8 mouse cellular contexts compared by ENCODE assay signal in genomic region chr3:146150560-146150959, GRCm38 (mm10). TPM values are rescaled to one million over a fixed set of nuclear protein-coding genes. Genes with fewer than 3 reads are reported as not detected.
DNase-seq lines count a peak whose midpoint lies in the region; ATAC-seq and TF ChIP-seq lines count a peak whose summit lies in the region.

No protein-coding gene starts in this region.

- TF ChIP-seq CTCF in MEL (IDR thresholded peaks at IDR 0.05 in 2 of 3, conservative IDR thresholded peaks at IDR 0.05 in 1 of 3; ENCODE audit: control insufficient read depth in 1 of 3, insufficient read depth in 1 of 3, low read depth in 2 of 3, low read length in 3 of 3, poor library complexity in 1 of 3, severe bottlenecking in 1 of 3): no peak

- H3K79me2 ChIP-seq in MEL (ENCODE audit: control insufficient read depth, insufficient read depth, low read length, poor library complexity): no peaks in the 10 kb centered on the region

- no peaks in the 10 kb centered on the region for H3K9me3 ChIP-seq in MEL (replicated peaks; ENCODE audit: insufficient read depth, low read length)
- H3K9me3 ChIP-seq in embryonic facial prominence, embryonic 14.5 days (ENCODE audit: control insufficient read depth, low read length): no peaks in the 10 kb centered on the region
- no peaks in the 10 kb centered on the region for H3K9me3 ChIP-seq in intestine, embryonic 16.5 days (ENCODE audit: control insufficient read depth, low read length)
- no peaks in the 10 kb centered on the region for H3K9me3 ChIP-seq in neural tube, embryonic 15.5 days (replicated peaks)

- TF ChIP-seq RAD21 in MEL (IDR thresholded peaks at IDR 0.05; ENCODE audit: low read depth, low read length): no peak

- no peak for TF ChIP-seq POLR2A in MEL (IDR thresholded peaks at IDR 0.05; ENCODE audit: control insufficient read depth in 1 of 2, insufficient read depth in 1 of 2, low read depth in 1 of 2, low read length in 2 of 2, poor library complexity in 1 of 2)

- no peak overlapping the region for H3K9ac ChIP-seq in MEL (ENCODE audit: control insufficient read depth, low read depth, low read length, poor library complexity, severe bottlenecking)
- H3K9ac ChIP-seq in embryonic facial prominence, embryonic 14.5 days (ENCODE audit: low read depth, low read length): peak overlapping the region; percentile 59; the same call in 1 of the 2 replicates
- peak overlapping the region; percentile 68 for H3K9ac ChIP-seq in intestine, embryonic 16.5 days (ENCODE audit: low read depth, low read length)
- H3K9ac ChIP-seq in neural tube, embryonic 15.5 days (replicated peaks): peak overlapping the region; percentile 41; the same call in 1 of the 2 replicates

- no peak for ATAC-seq in embryonic facial prominence, embryonic 14.5 days (ENCODE audit: low read depth)
- peak; percentile 72 for ATAC-seq in intestine, embryonic 16.5 days
- ATAC-seq in neural tube, embryonic 15.5 days (ENCODE audit: low FRiP score): no peak

- no peak overlapping the region for H3K27ac ChIP-seq in MEL (ENCODE audit: control insufficient read depth, low read depth, low read length)
- no peak overlapping the region for H3K27ac ChIP-seq in embryonic facial prominence, embryonic 14.5 days (replicated peaks; ENCODE audit: low read depth, low read length)
- peak overlapping the region; percentile 80 for H3K27ac ChIP-seq in intestine, embryonic 16.5 days (ENCODE audit: low read length)
- H3K27ac ChIP-seq in neural tube, embryonic 15.5 days (replicated peaks): no peak overlapping the region

- H3K36me3 ChIP-seq in MEL (ENCODE audit: control insufficient read depth in 1 of 2, insufficient read depth in 2 of 2, low read length in 2 of 2): peaks cover 0 to 2% of the 10 kb centered on the region in 2 experiments; a peak in 2 of 4 replicates
- no peaks in the 10 kb centered on the region for H3K36me3 ChIP-seq in embryonic facial prominence, embryonic 14.5 days (ENCODE audit: control insufficient read depth, insufficient read depth, low read length)
- no peaks in the 10 kb centered on the region for H3K36me3 ChIP-seq in intestine, embryonic 16.5 days (ENCODE audit: control insufficient read depth, insufficient read depth, low read length)
- H3K36me3 ChIP-seq in neural tube, embryonic 15.5 days: no peaks in the 10 kb centered on the region

- H3K4me3 ChIP-seq in MEL (ENCODE audit: control insufficient read depth in 1 of 2, insufficient read depth in 1 of 2, low read depth in 2 of 2, low read length in 2 of 2): peak overlapping the region; percentile 58 to 63; a peak in 2 of 4 replicates
- peak overlapping the region; percentile 44 for H3K4me3 ChIP-seq in embryonic facial prominence, embryonic 14.5 days (ENCODE audit: low read depth, low read length)
- peak overlapping the region; percentile 56 for H3K4me3 ChIP-seq in intestine, embryonic 16.5 days (ENCODE audit: low read length)
- H3K4me3 ChIP-seq in neural tube, embryonic 15.5 days (replicated peaks): peak overlapping the region; percentile 41; the same call in 1 of the 2 replicates

- 22% methylated on average over 11 of the region's 11 CpGs for WGBS in embryonic facial prominence, embryonic 14.5 days
- 13% methylated on average over 11 of the region's 11 CpGs for WGBS in intestine, embryonic 16.5 days
- 15% methylated on average over 11 of the region's 11 CpGs for WGBS in neural tube, embryonic 15.5 days

- no peaks in the 10 kb centered on the region; a peak in 1 of 4 replicates for H3K27me3 ChIP-seq in MEL (ENCODE audit: control insufficient read depth in 1 of 2, insufficient read depth in 2 of 2, low read length in 2 of 2)
- peaks cover 30% of the 10 kb centered on the region for H3K27me3 ChIP-seq in embryonic facial prominence, embryonic 14.5 days (replicated peaks; ENCODE audit: control insufficient read depth, insufficient read depth, low read length)
- H3K27me3 ChIP-seq in intestine, embryonic 16.5 days (replicated peaks; ENCODE audit: control insufficient read depth, insufficient read depth, low read length): no peaks in the 10 kb centered on the region
- H3K27me3 ChIP-seq in neural tube, embryonic 15.5 days (replicated peaks): peaks cover 27% of the 10 kb centered on the region

- DNase-seq in MEL (ENCODE audit: low read depth, low spot score): no peak
- peak; percentile 29 for DNase-seq in embryonic facial prominence, embryonic 14.5 days (ENCODE audit: low spot score)
- peak; percentile 17 to 20 for DNase-seq in lung, adult 18-20 months
- DNase-seq in urinary bladder, postnatal 36 days (ENCODE audit: low spot score in 2 of 2): no peak
- DNase-seq in cerebellum, adult 8-10 months: no peak
- no peak for DNase-seq in adrenal gland, adult 18-20 months (ENCODE audit: low spot score in 2 of 2)

- TF ChIP-seq EP300 in MEL (IDR thresholded peaks at IDR 0.05; ENCODE audit: low read depth in 1 of 2, low read length in 2 of 2): no peak

- peaks cover 6 to 7% of the 10 kb centered on the region in 2 experiments for H3K4me1 ChIP-seq in MEL (ENCODE audit: control insufficient read depth in 1 of 2, insufficient read depth in 2 of 2, low read length in 2 of 2)
- H3K4me1 ChIP-seq in embryonic facial prominence, embryonic 14.5 days (ENCODE audit: control insufficient read depth, insufficient read depth, low read length): peaks cover 10% of the 10 kb centered on the region
- H3K4me1 ChIP-seq in intestine, embryonic 16.5 days (ENCODE audit: control insufficient read depth, insufficient read depth, low read length): peaks cover 7% of the 10 kb centered on the region; the same call in 1 of the 2 replicates
- H3K4me1 ChIP-seq in neural tube, embryonic 15.5 days: peaks cover 15% of the 10 kb centered on the region

- H3K4me2 ChIP-seq in embryonic facial prominence, embryonic 14.5 days (ENCODE audit: low read depth, low read length): peak overlapping the region; percentile 92
- H3K4me2 ChIP-seq in intestine, embryonic 16.5 days (ENCODE audit: low read depth, low read length): peak overlapping the region; percentile 98
- H3K4me2 ChIP-seq in neural tube, embryonic 15.5 days: peak overlapping the region; percentile 92

TF ChIP-seq in MEL, 35 proteins besides CTCF, POLR2A, EP300 and RAD21:
- TF ChIP-seq GATA1 (IDR thresholded peaks at IDR 0.05; ENCODE audit: low read depth, low read length): no peak
- no peak for TF ChIP-seq MAX (IDR thresholded peaks at IDR 0.05; ENCODE audit: low read length)
- TF ChIP-seq MXI1 (IDR thresholded peaks at IDR 0.05; ENCODE audit: low read depth, low read length): no peak

RNA-seq across cellular contexts. Expression of gene Mcoln2, which starts 0.9 kb away (rescaled TPM):
- 0.42 and 0.65 TPM in 2 replicates for total RNA-seq in MEL (2012; rRNA removed)
- under 1 TPM in 1 of 2 experiments, not detected in 1; 0.10 TPM for polyA plus RNA-seq in MEL (2012; ENCODE audit: insufficient read depth in 1 of 2, insufficient read length in 2 of 2, low read depth in 1 of 2, low replicate concordance in 2 of 2, missing spikeins in 1 of 2)
- 0.97 and 1.6 TPM in 2 replicates for polyA plus RNA-seq in embryonic facial prominence, embryonic 14.5 days (2014; fragmentation: Nextera tagmentation; extraction: Ambion mirVana)
- 8.1 and 8.8 TPM in 2 replicates for polyA plus RNA-seq in intestine, embryonic 16.5 days (2015; fragmentation: Nextera tagmentation; extraction: Ambion mirVana)
- 0.37 and 2.3 TPM in 2 replicates for polyA plus RNA-seq in neural tube, embryonic 15.5 days (2015; fragmentation: Nextera tagmentation; extraction: Ambion mirVana)
- under 1 TPM in 1 of 2 experiments, not detected in 1; 0.35 TPM for total RNA-seq in adrenal gland, adult 18-20 months (2021)

RNA-seq across cellular contexts. Expression of gene Mcoln3, which starts 33.3 kb away (rescaled TPM):
- not detected in 2 replicates for total RNA-seq in MEL (2012; rRNA removed)
- not detected for polyA plus RNA-seq in MEL (2012; ENCODE audit: insufficient read depth in 1 of 2, insufficient read length in 2 of 2, low read depth in 1 of 2, low replicate concordance in 2 of 2, missing spikeins in 1 of 2)
- polyA plus RNA-seq in embryonic facial prominence, embryonic 14.5 days (2014; fragmentation: Nextera tagmentation; extraction: Ambion mirVana): 7.1 and 7.9 TPM in 2 replicates
- polyA plus RNA-seq in intestine, embryonic 16.5 days (2015; fragmentation: Nextera tagmentation; extraction: Ambion mirVana): 74.3 and 102 TPM in 2 replicates
- 0.27 and 0.66 TPM in 2 replicates for polyA plus RNA-seq in neural tube, embryonic 15.5 days (2015; fragmentation: Nextera tagmentation; extraction: Ambion mirVana)
- not detected for total RNA-seq in adrenal gland, adult 18-20 months (2021)

RNA-seq across cellular contexts. Expression of gene Wdr63, which starts 42.6 kb away (rescaled TPM):
- not detected in 2 replicates for total RNA-seq in MEL (2012; rRNA removed)
- not detected for polyA plus RNA-seq in MEL (2012; ENCODE audit: insufficient read depth in 1 of 2, insufficient read length in 2 of 2, low read depth in 1 of 2, low replicate concordance in 2 of 2, missing spikeins in 1 of 2)
- 0.97 and 2.3 TPM in 2 replicates for polyA plus RNA-seq in embryonic facial prominence, embryonic 14.5 days (2014; fragmentation: Nextera tagmentation; extraction: Ambion mirVana)
- 0.49 TPM in 1 of 2 replicates, not detected in the other for polyA plus RNA-seq in intestine, embryonic 16.5 days (2015; fragmentation: Nextera tagmentation; extraction: Ambion mirVana)
- polyA plus RNA-seq in neural tube, embryonic 15.5 days (2015; fragmentation: Nextera tagmentation; extraction: Ambion mirVana): 0.40 and 0.70 TPM in 2 replicates
- not detected for total RNA-seq in adrenal gland, adult 18-20 months (2021)

Comparison
In these comparisons a context has a peak if more than half of its experiments do, and no peak if none do; other contexts are left out.
1. DNase-seq: peak in embryonic facial prominence, embryonic 14.5 days (single experiment) and lung, adult 18-20 months (2 of 2); none in MEL (single experiment), urinary bladder, postnatal 36 days (0 of 2), cerebellum, adult 8-10 months (single experiment) and adrenal gland, adult 18-20 months (0 of 2).
2. Peak in every context shown above with its lines, with median percentiles within 50 percentile points of each other: H3K4me3 ChIP-seq and H3K4me2 ChIP-seq.